Comparison of ENCODE assay signal across 17 mouse cellular contexts in genomic region chr13:84356455-84356854, GRCm38 (mm10).
"Had no signal": no experiment of that assay in that cellular context is flagged by ENCODE, and none has a peak within 500 bp of the region (broad histone marks: within the 10 kb centered on the region; RNA-seq: fewer than 3 reads in every experiment).

No protein-coding gene starts in this region.

- H3K27ac ChIP-seq: left cerebral cortex, adult 2 months; liver, embryonic 13.5 days; midbrain, embryonic 10.5 days; midbrain, embryonic 13.5 days had no signal

- H3K9me3 ChIP-seq: liver, embryonic 13.5 days; midbrain, embryonic 10.5 days; midbrain, embryonic 13.5 days had no signal

- DNase-seq: kidney, adult 18-20 months; kidney, adult 9 months; kidney, postnatal 14 days; kidney, postnatal 4 days; layer of hippocampus, postnatal 36 days; liver, embryonic 13.5 days; lung, adult 2 months; lung, postnatal 14 days; lung, postnatal 4 days; right cerebral cortex, postnatal 25 days; spleen, adult 18-20 months; thymus, adult 18-20 months had no signal

- H3K27me3 ChIP-seq: liver, embryonic 13.5 days; midbrain, embryonic 13.5 days had no signal

- ATAC-seq: intestine, embryonic 16.5 days; midbrain, embryonic 13.5 days; midbrain, embryonic 16.5 days had no signal

- H3K36me3 ChIP-seq: liver, embryonic 13.5 days; midbrain, embryonic 10.5 days; midbrain, embryonic 13.5 days had no signal

- H3K4me2 ChIP-seq: liver, embryonic 13.5 days; midbrain, embryonic 13.5 days had no signal

- H3K9ac ChIP-seq: liver, embryonic 13.5 days; midbrain, embryonic 13.5 days had no signal

- H3K4me3 ChIP-seq: left cerebral cortex, adult 2 months; liver, embryonic 13.5 days; midbrain, embryonic 10.5 days; midbrain, embryonic 13.5 days had no signal

- H3K4me1 ChIP-seq: liver, embryonic 13.5 days; midbrain, embryonic 13.5 days had no signal
